Mouse (Mus musculus): ENCODE measurements at regions not wholly inside any gene's neighbourhood (a gene's known extent, or its start where the extent isn't known, plus 50 kb on each side); places are given as distances from the start of the nearest gene placed in this dataset.
"Not testable (repeated sequence)": the region's sequence is repeated elsewhere in the genome, so short reads cannot be mapped to it uniquely, and the experiment has no call there.

DNA sequence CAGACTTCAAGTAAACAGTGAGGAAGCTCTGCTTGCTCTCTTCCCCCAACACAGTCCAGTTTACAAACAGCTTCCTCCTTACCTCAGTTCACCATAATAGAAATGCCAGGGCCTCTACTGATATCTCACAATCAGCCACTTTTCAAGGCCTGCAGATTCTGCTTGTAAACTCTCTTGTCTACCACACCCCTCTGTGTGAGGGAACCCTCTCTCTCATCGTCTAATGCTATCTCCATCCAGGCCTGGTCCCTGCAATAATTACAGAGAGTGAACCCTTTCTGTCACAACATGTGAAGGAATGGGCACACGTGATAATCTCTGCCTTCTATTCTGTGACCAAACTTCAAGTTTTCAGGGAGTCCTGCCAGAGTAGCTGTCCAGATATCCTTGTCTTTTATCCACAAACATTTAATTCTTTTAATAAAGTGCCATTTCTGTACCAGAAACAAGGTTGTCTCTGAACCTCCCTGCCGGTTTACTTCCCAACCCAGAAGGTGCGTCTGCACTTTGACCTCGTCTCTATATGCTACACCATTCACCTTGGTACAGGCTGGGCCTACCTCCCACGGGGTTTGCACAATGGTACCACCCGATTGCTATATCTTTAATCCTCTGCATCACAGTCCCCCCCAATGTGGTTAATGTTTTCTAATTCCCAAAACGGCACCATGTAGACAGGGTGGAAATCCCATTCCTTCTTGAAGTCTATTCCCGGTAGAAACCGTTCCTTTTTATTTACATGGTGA is 219.6 kb downstream of the Samd9l start:
- H3K9ac ChIP-seq (replicated peaks; ENCODE audit: low read length); H3K4me2 ChIP-seq (ENCODE audit: low read length); H3K36me3 ChIP-seq (ENCODE audit: control insufficient read depth, insufficient read depth, low read length); H3K4me3 ChIP-seq (replicated peaks; ENCODE audit: low read depth, low read length); DNase-seq; H3K27ac ChIP-seq (replicated peaks; ENCODE audit: low read depth, low read length); H3K4me1 ChIP-seq (ENCODE audit: control insufficient read depth, insufficient read depth, low read length); ATAC-seq (ENCODE audit: low FRiP score, low TSS enrichment); H3K27me3 ChIP-seq (ENCODE audit: control insufficient read depth, insufficient read depth, low read length): not testable (repeated sequence)
- H3K9me3 ChIP-seq (ENCODE audit: control insufficient read depth, low read length) = peaks cover 24% of the 10 kb centered on the region
- 79% methylated on average over 7 of the region's 10 CpGs for WGBS

DNA sequence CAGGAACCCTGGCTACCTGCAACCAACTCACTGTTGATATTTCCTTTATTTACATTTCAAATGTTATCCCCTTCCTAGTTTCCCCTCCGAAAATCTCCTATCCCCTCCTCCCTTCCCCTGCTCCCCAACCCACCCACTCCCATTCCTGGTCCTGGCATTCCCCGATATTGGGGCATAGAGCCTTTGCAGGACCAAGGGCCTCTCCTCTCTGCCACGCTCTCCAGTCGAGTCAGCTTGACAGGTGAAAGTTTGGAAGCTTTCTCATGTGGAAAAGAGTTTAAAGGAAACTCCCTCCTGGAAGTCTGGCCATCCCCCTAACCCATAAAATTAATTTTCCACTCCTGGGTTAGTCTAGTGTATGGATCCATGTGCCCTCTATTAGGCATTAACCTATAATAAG is 229.9 kb downstream of the Samd9l start:
- not testable (repeated sequence) for ATAC-seq (ENCODE audit: low FRiP score, low TSS enrichment); DNase-seq; H3K36me3 ChIP-seq (ENCODE audit: control insufficient read depth, insufficient read depth, low read length); H3K4me1 ChIP-seq (ENCODE audit: control insufficient read depth, insufficient read depth, low read length); H3K4me2 ChIP-seq (ENCODE audit: low read length); H3K9me3 ChIP-seq (ENCODE audit: control insufficient read depth, low read length); H3K27ac ChIP-seq (replicated peaks; ENCODE audit: low read depth, low read length); H3K4me3 ChIP-seq (replicated peaks; ENCODE audit: low read depth, low read length); H3K27me3 ChIP-seq (ENCODE audit: control insufficient read depth, insufficient read depth, low read length); H3K9ac ChIP-seq (replicated peaks; ENCODE audit: low read length)
- WGBS = 59% methylated on average over 4 of the region's 4 CpGs

DNA sequence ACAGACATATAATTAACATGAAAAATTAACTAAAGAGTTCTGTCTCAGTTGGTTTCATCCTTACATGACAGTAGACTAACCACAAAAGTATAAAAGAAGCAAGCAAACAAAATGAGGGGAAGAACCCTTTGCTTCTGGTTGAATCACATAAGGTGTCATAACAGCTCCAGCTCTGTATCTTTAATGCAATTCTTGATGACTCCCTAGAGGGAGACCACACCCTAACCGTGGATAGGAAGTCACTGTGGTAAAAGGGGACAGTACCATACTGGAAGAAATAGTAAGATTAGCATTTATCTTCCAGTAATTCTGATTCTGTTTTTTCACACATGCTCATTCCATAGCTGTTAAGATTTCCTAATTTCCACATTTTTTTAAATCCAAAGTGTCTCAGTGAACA is 233.2 kb downstream of the Samd9l start:
- not testable (repeated sequence) for H3K9me3 ChIP-seq (ENCODE audit: control insufficient read depth, low read length); H3K4me1 ChIP-seq (ENCODE audit: control insufficient read depth, insufficient read depth, low read length); H3K27me3 ChIP-seq (ENCODE audit: control insufficient read depth, insufficient read depth, low read length); ATAC-seq (ENCODE audit: low FRiP score, low TSS enrichment); H3K4me3 ChIP-seq (replicated peaks; ENCODE audit: low read depth, low read length); H3K27ac ChIP-seq (replicated peaks; ENCODE audit: low read depth, low read length); H3K9ac ChIP-seq (replicated peaks; ENCODE audit: low read length); H3K4me2 ChIP-seq (ENCODE audit: low read length); DNase-seq; H3K36me3 ChIP-seq (ENCODE audit: control insufficient read depth, insufficient read depth, low read length)
- WGBS = no CpG with 5 or more reads among the region's 1 CpGs

DNA sequence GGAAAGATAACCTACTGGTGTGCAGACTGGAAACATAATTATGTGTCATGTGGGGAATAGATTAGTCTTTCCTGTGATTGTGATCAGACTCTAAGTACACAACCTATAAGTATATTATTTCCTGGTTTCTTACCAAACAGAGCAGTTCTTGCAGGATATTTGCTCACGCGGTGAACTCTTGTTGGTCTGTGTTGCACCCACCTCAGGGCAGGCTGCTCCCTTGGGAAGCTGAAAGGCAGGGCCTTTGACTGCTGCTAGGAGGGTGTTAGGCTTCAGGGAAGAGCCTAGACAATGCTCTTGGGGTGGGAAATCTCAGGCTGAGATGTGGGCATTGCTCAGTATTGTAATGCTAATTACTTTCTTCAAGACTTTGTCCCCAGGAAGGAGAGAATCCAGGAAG is 247.5 kb downstream of the Samd9l start:
- H3K4me1 ChIP-seq (ENCODE audit: control insufficient read depth, insufficient read depth, low read length); ATAC-seq (ENCODE audit: low FRiP score, low TSS enrichment); H3K9me3 ChIP-seq (ENCODE audit: control insufficient read depth, low read length); H3K27ac ChIP-seq (replicated peaks; ENCODE audit: low read depth, low read length); H3K9ac ChIP-seq (replicated peaks; ENCODE audit: low read length); H3K27me3 ChIP-seq (ENCODE audit: control insufficient read depth, insufficient read depth, low read length); H3K4me3 ChIP-seq (replicated peaks; ENCODE audit: low read depth, low read length); DNase-seq; H3K4me2 ChIP-seq (ENCODE audit: low read length); H3K36me3 ChIP-seq (ENCODE audit: control insufficient read depth, insufficient read depth, low read length): not testable (repeated sequence)
- 21% methylated on average over 2 of the region's 2 CpGs for WGBS

DNA sequence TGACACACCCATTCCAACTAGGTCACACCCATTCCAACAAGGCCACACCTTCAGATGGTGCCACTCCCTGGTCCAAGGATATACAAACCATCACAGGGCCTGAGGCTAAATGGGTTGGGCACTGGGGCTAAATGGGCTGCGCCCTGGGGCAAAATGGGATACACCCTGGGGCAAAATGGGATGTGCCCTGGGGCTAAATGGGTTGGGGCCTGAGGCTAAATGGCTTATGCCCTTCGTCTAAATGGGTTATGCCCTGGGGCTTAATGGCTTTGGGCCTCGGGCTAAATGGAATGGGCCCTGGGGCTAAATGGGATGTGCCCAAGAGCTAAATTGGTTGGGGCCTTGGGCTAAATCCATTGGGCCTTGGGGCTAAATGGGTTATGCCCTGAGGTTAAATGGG is 261.5 kb downstream of the Samd9l start:
- H3K4me1 ChIP-seq (ENCODE audit: control insufficient read depth, insufficient read depth, low read length); ATAC-seq (ENCODE audit: low FRiP score, low TSS enrichment); DNase-seq; H3K27ac ChIP-seq (replicated peaks; ENCODE audit: low read depth, low read length); H3K4me2 ChIP-seq (ENCODE audit: low read length); H3K9ac ChIP-seq (replicated peaks; ENCODE audit: low read length); H3K4me3 ChIP-seq (replicated peaks; ENCODE audit: low read depth, low read length); H3K27me3 ChIP-seq (ENCODE audit: control insufficient read depth, insufficient read depth, low read length); H3K36me3 ChIP-seq (ENCODE audit: control insufficient read depth, insufficient read depth, low read length): not testable (repeated sequence)
- WGBS = 77% methylated on average over 3 of the region's 3 CpGs
- H3K9me3 ChIP-seq (ENCODE audit: control insufficient read depth, low read length) = peaks cover 12% of the 10 kb centered on the region

DNA sequence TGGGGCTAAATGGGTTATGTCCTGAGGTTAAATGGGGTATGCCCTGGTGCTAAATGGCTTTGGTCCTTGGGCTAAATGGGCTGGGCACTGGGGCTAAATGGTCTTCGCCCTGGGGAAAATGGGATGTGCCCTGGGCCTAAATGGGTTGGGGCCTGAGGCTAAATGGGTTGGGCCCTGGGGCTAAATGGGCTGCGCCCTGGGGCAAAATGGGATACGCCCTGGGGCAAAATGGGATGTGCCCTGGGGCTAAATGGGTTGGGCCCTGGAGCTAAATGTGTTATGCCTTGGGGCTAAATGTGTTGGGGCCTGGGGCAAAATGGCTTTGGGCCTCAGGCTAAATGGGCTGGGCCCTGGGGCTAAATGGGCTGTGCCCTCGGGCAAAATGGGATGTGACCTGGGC is 265.6 kb downstream of the Samd9l start:
- H3K4me3 ChIP-seq (replicated peaks; ENCODE audit: low read depth, low read length); H3K27ac ChIP-seq (replicated peaks; ENCODE audit: low read depth, low read length); H3K36me3 ChIP-seq (ENCODE audit: control insufficient read depth, insufficient read depth, low read length); H3K4me2 ChIP-seq (ENCODE audit: low read length); H3K4me1 ChIP-seq (ENCODE audit: control insufficient read depth, insufficient read depth, low read length); H3K9ac ChIP-seq (replicated peaks; ENCODE audit: low read length); DNase-seq; ATAC-seq (ENCODE audit: low FRiP score, low TSS enrichment); H3K27me3 ChIP-seq (ENCODE audit: control insufficient read depth, insufficient read depth, low read length): not testable (repeated sequence)
- 77% methylated on average over 4 of the region's 4 CpGs for WGBS
- peaks cover 12% of the 10 kb centered on the region for H3K9me3 ChIP-seq (ENCODE audit: control insufficient read depth, low read length)

DNA sequence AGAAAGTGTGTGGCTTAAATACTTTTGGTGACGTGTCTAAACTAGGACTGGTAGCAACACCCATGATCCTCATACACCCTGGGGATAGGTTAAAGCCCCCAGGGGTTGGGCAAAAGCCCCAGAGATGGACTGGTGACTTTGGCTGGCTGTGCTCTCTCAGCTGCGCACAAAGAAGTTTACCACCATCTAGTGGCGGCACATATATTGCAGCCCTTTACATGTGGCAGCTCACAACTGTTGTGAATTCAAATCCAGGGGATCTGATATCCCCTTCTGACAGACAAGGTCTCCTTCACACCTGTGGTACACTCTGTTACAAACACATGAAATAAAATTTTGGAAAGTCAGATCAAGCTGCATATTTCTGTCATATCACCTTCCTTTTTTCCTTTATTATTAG is 283.1 kb downstream of the Samd9l start:
- H3K4me2 ChIP-seq (ENCODE audit: low read length); H3K9me3 ChIP-seq (ENCODE audit: control insufficient read depth, low read length); H3K36me3 ChIP-seq (ENCODE audit: control insufficient read depth, insufficient read depth, low read length); ATAC-seq (ENCODE audit: low FRiP score, low TSS enrichment); H3K9ac ChIP-seq (replicated peaks; ENCODE audit: low read length); H3K27ac ChIP-seq (replicated peaks; ENCODE audit: low read depth, low read length); DNase-seq; H3K4me1 ChIP-seq (ENCODE audit: control insufficient read depth, insufficient read depth, low read length); H3K4me3 ChIP-seq (replicated peaks; ENCODE audit: low read depth, low read length); H3K27me3 ChIP-seq (ENCODE audit: control insufficient read depth, insufficient read depth, low read length): not testable (repeated sequence)
- 60% methylated on average over 1 of the region's 3 CpGs for WGBS

Data from midbrain, embryonic 14.5 days (tissue).